Mouse (Mus musculus): ENCODE results near the gene Abcc8.
"Not testable (repeated sequence)": the region's sequence is repeated elsewhere in the genome, so short reads cannot be mapped to it uniquely, and the experiment has no call there.

The Abcc8 gene

DNA sequence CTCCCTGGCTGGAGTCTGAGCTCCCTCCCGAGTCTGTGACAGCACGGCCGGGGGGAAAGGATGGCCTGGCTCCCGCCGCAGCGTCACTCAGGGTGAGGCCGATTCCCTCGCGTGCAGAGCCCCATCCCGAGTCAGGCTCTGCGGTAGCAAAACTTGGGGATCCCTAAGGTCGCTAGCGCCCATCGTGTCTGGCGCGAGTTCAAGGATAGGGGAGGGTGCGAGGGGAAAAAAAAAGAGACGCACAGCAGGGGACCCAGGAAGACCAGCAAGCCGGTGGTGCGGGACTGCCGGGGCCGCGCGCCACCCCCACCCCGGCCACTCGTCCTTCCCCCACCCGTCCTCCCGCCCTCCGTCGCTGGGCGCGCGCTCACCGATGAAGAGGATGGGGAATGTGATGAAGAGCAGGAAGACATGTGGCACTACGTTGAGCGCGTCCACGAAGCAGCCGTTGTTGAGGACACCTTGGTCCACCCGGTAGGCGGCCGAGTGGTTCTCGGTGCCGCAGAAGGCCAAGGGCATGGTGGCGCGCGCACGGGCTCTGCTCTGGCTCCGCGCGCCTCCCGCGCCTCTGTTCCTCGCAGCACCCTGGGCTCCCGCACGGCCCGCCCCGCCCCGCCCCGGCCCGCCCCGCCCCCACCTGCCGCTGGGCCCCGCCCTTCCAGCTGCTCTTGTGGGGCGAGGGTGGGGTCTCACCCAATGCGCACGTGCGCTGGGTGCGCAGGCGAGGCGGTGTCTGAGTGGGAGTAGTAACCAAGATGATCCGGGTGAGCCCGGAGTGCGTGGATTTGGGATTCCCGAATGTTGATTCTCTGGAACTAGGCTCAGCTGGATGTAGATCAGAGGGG, at the start of gene Abcc8:
Gene Abcc8 (minus strand): TSS at position 603 of the 845 bp plus-strand sequence.
- peak; percentile 68 for DNase-seq

DNA sequence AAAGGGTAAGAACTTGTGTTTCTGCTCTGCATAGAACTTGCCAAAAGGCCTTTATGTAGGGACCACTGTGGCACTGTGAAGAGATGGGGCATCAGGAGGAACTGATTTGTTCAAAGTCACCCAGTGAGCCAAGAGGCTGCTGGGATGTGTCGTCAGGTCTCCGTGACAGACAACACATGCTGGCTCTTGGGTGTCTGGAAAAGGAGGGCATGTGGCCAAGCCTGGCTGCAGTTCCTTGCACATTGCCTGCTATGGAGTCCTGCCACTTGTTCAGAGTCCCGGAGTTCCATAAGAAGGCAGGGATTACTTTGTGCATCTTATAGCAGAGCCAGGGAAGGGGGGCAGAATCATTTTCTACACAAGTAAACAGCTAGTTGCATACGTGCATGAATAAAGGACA, 47.1 kb upstream of the Abcc8 start:
- DNase-seq = peak; percentile 41

DNA sequence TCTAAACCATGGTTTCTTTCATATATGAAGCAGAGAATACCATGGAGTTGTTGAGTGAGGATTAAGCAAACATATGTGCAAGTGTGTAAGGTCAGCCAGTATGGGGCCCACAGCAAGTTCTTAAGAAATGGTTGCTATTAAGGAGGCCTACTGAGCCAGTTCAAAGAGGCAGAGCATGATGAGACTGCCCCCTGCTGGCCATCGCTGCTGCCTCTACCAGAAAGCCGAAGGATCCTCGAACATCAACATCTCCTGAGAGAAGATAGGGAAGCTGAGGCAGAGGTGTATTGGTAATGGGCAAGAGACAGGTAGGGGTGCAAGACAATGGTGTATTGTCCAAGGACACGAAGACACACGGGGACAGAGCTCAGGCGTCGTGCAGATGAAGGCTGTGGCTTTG, 46.4 kb upstream of the Abcc8 start:
- DNase-seq = peak; percentile 63

DNA sequence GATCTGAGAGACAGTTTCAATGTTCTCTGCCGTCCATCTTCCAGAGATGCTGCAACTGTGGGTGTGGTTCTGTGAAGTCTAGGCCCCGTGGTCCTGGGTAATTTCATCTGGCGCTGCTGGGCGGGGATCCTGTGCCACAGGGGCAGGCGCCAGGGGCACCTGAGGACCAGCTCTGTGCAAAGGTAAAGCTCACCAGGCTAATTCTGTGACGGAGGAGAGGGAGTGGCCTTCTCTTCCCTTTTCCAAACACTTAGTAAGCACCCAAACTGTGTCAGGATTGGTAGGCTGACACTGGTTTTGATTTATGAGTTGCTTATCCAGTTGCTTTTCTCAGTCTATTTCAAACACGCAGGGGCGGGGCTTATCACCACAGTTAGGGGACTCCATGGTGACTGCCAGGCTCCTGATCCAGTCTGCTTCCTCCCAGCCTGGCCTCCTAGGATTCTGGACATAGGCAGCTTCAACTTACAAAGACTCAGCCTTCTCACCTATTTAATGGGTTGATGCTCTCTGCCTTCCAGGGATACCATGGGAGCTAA, 40.8 kb upstream of the Abcc8 start:
- DNase-seq = no peak

DNA sequence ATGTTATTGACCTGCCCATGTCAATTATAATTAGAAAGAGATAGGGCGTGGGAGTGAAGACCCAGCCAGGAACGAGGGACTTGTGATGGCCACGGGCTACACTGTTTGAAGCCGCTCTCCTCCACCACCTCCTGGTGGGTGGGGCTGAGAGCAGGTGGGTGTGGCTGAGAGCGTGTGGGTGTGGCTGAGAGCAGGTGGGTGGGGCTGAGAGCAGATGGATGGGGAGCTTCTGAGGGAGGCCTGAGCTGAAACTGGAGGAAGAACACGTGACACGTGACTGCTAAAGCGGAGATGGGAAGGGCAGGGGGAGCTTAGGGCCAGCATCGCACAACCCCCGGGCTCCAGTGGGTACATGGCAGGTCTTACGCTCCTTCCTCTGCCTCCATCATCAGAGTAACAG, 38.6 kb upstream of the Abcc8 start:
- no peak for DNase-seq

DNA sequence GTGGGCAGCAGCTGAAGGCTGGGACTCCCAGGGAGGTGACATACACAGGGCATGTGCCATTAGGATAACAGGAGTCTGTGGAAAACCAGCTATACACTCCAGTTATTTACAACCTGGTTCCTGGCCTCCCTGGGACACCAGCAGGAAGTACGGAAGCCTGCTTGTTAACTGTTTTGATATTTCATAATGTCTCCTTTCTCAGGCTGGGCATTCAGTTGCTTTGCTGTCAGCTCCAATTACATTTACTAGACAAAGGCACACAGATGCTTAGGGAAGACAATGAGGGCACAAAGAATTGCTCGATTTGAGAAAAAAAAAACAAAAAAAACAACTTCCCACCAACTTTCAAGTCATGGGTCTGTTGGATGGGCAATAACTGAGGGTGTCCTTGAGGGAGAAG, 36.6 kb upstream of the Abcc8 start:
- no peak for DNase-seq

DNA sequence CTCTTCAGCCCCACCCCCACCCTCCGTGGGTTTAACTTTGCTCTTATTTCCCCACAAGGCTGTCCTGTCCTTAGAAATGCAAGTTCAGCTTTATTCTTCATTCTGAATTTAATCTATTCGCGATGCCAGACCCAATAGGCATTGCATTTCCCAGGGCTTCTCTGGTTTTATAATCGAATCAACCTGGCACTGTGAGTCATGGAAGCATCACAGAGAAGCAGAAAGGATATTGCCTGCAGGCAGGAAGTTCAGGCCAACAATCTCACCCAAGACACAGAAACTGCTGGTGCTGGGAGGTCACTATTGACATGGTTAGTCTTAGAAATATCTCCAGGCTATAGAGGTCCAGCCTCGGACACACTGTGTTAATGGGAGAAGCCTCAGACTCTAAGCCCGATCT, 30.4 kb upstream of the Abcc8 start:
- DNase-seq = no peak

DNA sequence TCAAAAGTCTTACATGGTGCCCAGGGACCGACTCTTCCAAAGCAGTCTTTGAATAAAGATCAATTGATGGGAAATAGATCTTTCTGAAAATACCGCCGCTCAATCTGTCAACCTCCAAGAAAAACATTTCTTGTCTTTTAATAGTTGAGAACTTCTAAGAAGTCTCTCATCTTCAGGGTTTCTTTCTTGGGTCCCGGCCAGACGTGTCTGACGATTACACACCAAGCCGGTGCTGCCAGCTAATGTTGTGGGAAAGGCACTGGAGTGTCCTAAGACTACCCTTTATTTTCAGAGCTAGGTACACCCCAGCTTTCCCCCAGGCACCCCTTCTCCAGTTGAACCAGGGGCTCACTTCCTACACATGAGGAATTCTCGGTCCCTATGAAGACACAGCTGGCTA, 28.3 kb upstream of the Abcc8 start:
- no peak for DNase-seq

DNA sequence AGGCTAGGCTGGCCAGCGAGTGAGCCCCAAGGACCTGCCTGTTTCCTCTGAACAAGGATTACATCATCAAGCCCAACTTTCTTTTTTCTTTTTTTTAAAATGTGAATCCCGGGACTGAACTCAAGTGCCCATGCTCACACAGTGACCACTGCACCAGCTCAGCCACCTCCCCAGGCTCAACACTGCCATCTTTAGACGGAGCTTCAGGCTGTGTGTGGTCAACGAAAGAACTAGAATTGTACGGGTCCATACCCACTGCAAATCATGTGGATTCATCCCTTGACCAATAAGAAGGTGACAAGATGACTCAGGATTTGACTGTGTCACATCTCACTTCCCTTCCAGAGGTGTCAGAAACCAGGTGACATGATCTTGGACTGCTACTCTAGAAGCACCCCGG, 24.9 kb upstream of the Abcc8 start:
- no peak for DNase-seq

DNA sequence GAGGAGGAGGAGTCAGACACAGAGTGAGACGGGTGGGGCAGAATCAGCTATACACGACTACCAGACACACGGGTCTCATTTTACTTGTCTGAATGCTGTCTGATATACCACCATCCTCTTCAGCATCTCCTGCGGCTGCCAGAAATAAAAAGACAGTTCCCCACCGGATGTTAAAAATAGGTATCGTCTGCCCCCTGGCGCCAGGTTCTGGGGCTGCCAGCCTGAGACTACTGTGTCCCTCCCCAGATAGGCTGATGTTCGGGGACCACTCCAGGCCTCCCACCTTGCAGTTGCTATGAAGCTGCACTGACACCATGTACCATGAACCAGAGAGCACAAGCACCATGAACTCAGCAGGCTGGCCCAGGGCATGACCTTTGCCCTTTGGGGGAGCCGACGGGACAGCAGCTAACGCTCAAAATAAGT, 24.2 kb upstream of the Abcc8 start:
- DNase-seq = peak; percentile 77

DNA sequence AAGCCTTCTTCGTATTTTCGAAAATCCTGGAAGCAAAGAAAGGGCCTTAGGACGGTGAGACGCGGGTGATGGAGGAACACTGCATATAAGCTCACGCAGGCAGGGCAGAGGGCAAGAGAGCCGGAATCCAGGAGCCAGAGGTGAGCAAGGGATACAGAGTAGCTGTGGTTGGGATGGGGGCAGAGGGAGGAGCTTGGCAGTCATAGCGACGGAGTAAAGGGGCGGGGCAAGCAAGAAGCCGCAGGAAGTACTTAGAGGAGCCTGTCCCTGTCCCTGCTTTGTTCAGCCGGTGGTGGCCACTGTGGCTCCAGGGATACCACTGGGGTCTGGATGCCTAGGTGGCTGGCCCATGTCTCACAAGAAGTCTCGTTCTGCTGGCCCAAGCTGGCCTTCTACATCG, 21.8 kb upstream of the Abcc8 start:
- no peak for DNase-seq

DNA sequence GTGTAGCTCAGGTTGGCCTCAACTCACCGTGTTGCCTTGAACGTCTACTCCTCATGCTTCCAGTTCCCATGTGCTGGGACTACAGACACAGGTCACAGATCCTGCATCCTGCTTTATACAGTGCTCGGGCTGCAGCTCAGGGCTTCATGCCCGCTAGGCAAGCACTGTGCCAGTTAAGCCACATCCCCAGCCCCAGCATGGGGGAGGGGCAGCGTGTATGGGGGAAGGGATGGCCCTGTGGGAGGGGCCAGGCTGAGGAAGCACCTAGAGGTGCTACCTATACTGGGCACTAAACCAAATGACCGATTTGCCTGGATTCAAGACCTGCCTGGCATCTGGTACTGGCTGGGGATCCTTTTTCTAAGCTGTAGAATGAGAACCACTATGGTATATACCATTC, 20.2 kb upstream of the Abcc8 start:
- DNase-seq = no peak

DNA sequence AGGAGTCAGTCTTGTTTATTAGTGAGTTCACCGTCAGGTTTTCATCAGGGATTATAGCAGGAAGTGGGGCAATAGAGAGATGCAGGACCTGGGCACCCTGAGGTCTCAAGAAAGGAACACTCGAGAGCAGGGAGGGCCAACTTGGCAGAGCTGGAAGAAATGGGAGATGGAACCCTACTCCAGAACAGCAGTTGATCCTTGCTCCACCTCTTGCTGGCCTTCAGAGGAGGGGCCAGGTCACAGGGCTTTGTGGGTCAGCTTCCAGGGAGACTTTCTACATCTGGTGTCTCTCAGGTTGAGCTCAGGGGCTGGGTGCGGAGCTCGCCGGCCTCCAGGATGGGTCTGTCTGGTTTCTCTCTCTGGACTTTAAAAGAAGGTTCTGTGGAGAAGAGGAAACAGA, 15.5 kb upstream of the Abcc8 start:
- DNase-seq = no peak

DNA sequence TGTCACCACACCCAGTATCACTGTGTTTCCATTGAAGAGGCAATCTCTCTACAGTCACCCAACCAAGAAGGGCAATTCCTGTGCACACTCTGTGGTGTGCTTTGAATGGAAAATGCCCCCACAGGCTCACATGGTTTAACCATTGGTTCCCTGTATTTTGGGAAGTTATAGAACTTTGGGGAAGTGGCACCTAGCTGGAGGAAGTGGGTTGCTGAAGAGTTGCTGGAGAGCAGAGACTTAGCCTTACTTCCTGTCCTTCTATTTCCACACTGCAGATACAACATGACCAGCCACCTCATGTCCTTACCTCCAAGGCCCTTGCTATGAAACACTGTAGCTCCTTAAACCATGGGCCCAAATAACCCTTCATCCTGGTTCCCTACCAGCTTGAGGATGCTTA, 4.4 kb upstream of the Abcc8 start:
- no peak for DNase-seq

DNA sequence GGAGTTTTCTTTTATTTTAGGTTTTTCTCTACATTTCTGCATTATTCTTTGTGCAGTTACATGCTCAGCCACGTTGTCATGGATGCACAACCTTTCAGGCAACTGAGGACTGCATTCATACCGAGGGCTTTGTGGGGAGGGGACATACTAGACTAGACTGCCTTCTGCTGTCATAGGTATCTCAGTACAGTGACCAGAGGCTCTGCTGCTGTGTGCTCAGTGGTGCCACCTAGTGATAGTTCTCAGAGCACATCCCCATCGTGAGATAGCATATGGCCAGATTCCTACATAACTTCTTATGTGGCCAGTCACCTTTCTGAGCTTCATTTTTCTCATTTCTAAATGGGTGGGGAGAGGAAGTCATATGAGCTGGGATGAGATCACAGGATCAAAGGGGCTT, 1.8 kb upstream of the Abcc8 start:
- DNase-seq = peak; percentile 87

DNA sequence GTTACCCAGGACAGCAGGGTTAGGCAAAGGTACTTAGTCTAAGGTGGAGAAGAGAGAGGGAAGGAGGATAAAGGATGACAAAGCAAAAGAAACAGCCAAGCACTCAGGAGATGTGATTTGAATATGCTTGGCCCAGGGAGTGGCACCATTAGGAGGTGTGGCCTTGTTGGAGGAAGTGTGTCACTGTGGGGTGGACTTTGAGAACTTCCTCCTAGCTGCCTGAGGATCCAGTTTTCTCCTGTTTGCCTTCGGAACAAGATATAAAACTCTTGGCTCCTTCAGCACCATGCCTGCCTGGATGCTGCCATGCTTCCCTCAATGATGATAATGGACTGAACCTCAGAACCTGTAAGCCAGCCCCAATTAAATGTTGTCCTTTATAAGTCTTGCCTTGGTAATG, 10.9 kb downstream of the Abcc8 start:
- DNase-seq = not testable (repeated sequence)

DNA sequence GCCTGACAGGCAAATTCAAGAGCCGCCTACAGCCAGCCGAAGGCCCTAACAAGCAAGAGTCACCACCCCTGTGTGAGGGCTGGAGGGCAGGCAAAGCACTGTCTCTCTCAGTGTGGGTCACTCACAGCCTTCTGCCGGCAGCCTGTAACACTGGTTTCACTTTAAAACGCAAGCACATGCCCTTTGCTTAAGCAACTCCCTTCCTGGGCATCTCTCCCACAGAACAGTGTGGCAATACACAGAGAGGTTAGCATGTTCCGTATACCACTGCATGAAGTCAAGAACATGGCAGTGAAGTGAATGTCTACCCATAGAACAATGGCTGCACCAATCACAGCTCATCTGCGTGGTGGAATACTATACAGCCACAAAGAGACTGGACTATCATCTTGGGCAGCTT, 11.4 kb downstream of the Abcc8 start:
- no peak for DNase-seq

DNA sequence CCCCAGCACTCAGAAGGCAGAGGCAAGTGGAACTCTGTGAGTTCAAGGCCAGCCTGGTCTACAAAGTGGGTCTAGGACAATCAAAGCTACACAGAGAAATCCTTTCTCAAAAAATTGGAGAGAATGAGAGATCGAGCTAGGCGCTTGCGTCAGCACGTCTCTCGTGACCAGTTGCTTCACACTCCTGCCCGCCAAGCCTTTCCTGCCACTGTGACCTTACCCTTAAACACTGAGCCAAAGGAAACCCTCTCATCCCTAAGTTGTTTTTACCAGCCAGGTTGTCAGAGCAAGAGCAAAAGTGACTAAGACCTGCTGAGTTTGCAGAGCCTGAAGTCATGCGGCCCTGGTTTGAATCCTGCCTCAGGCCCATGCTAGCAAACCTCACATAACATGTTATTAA, 11.9 kb downstream of the Abcc8 start:
- DNase-seq = no peak

DNA sequence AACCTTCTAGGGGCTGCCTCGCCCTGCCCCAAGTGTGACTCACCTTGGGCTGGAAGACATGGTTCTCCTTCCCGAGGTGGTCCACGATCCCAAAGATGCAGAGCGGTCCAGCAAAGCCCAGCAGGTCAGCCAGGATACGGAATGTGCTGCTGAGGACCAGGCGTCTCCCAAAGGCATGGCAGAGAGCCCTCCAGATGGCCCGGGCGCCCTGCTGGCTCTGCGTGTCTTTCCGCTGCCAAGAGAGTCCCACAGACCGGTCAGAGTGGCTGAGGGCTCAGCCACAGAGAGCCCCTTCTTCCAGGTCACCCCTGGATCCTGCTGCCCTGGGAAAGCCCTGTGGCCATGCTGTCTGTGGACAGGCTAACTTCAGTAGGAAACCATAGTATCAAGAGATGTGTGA, 14.0 kb downstream of the Abcc8 start:
- DNase-seq = peak; percentile 83

DNA sequence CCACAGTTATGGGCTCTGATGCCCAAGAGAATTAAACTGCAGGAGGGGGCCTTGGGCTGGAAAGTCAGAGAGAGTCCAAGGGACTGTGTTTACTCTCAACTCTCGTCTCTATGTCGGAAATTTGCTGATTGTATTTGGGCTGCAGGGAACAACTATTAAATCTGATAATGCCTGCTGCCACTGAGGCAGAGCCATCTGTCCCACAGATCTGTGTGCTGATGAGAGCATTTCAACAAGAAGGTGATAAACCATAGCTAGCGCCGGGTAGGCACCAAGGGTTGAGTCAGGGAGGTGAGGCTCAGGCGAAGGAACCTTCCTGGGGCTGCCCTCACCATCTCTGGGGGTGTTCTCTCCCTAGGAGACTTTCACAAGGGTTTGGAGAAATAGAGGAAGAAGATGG, 17.1 kb downstream of the Abcc8 start:
- DNase-seq = no peak

DNA sequence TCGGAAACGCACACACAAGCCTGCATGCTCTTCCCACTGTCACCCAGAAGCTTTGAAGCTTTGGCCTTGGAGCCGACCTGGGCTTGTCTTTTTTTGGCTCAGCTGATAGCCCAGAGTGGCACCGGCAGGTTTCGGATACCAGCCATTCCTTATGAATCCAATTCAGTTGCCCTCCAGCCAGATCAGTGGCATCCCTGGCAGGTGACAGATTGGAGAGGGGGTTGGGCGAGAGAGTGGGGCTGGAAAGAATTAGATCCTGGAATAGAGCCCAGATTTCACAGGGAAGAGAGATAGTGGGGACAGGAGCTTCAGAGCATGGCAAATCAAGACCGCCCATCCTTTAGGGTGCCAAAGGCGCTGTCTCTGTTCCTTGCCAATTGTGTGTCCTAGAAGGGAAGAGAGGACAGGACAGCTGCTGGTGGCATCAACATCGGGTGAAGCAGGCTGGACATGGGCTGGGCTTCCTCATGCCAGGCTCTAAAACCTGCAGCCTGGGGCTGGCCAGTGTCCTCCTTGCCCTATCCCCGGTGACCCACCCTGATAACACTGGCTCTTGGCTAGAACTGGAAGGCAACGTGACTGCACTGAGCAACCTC, 17.6 kb downstream of the Abcc8 start:
- peak; percentile 99 for DNase-seq

DNA sequence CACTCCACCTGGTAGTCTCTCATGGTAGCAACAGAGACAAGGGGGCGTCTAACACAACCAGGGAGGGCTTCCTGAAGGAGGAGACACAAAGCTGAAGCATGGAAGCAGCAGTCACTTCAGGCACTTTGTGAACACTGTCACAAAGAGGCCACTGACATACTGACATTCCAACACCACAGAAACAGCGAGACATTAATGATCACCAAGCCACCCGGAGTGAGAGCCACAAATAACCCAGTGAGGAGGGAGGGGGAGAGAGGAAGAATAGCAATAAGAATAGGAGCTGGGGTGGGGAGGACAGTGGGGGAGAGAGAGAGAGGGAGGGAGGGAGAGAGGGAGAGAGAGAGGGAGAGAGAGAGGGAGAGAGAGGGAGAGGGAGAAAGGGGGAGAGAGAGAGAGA, 18.2 kb downstream of the Abcc8 start:
- peak; percentile 76 for DNase-seq

DNA sequence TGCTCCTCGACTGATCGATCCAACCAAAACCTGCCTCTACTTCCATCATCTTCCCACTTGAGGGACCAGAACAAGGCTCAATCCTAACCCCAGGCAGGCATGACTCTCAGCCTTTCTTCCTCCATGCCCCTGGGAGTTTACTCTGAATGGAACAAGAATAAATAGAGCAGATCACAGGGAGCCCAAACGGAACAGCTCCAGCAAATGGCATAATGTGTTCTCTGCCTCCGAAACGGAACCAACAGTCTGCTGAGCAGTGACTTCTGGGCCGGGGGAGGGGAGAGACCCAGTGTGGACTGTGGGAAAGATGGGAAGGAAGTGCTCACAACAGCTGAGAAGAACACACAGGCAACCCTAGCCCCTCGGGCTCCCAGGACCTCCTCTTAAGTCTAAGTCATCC, 22.1 kb downstream of the Abcc8 start:
- DNase-seq = no peak

Measured in cerebellum, adult 9-10 months (tissue).